Mouse (Mus musculus) lung, postnatal 0 days (tissue): ENCODE results near the gene Lpar6.

Experiments
- CTCF ChIP-seq: IDR thresholded peaks from 2 replicates; pipeline ENCODE4 v1.5.1; 2016; ENCODE audit warnings: antibody characterized with exemption, mild to moderate bottlenecking
- EP300 ChIP-seq: IDR thresholded peaks from 2 replicates; pipeline ENCODE4 v1.6.1; 2016; ENCODE audit warnings: antibody characterized with exemption, mild to moderate bottlenecking, control low read depth

DNA sequence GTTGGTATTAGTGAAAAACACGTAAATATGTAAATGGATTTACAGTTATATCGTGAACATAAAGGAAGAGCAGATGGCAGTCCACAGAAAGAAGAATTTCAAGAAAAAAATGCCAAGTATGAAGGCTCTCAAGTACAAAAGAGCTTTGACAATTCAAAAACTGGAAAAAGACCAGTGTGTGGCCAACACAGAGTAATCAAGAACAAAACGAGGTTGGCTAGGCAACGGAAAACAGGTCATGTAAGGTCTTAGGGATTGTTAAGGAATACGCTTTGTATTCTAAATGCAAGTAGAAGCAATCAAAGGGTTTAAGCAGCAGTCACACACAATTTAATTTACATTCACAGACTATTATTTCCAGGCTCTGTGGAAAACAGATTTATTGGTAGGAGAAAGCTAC lies 34.1 kb downstream of the Lpar6 start:
- TF ChIP-seq CTCF, result no peak
- no peak for TF ChIP-seq EP300
